Mouse (Mus musculus) bone marrow macrophage, adult 2 months (primary cell): Measurements from ENCODE around the gene Tbc1d5. TPM values are rescaled to one million over a fixed set of nuclear protein-coding genes. Genes with fewer than 3 reads are reported as not detected.
A peak's percentile ranks its signal among the peaks of the same experiment; 100 is the strongest.

Source experiments
- H3K27ac ChIP-seq: 2 replicates; pipeline ENCODE4 v1.5.1; 2012; ENCODE audit warnings: low read depth, low read length; ENCODE audit not compliant: insufficient read depth
- H3K4me1 ChIP-seq: 2 replicates; pipeline ENCODE4 v1.6.1; 2012; ENCODE audit warnings: low read length; ENCODE audit not compliant: control insufficient read depth, insufficient read depth
- H3K4me3 ChIP-seq: 2 replicates; pipeline ENCODE4 v1.5.1; 2012; ENCODE audit warnings: mild to moderate bottlenecking, low read length, moderate library complexity; ENCODE audit not compliant: insufficient read depth
- CTCF ChIP-seq: IDR thresholded peaks from 2 replicates; pipeline ENCODE4 v1.5.1; 2012; ENCODE audit warnings: low read depth, mild to moderate bottlenecking, low read length, moderate library complexity
- POLR2A ChIP-seq: IDR thresholded peaks from 2 replicates; pipeline ENCODE4 v1.6.1; 2012; ENCODE audit warnings: mild to moderate bottlenecking, low read depth, low read length, borderline replicate concordance
- polyA plus RNA-seq: library from polyadenylated mRNA; stranded (reverse); fragments of >200 nt; gene quantifications from 2 replicates; pipeline ENCODE4 v1.2.4, GENCODE M21; 2012; ENCODE audit not compliant: missing spikeins, insufficient read depth, insufficient read length

Gene Tbc1d5
- polyA plus RNA-seq, 1 experiment = 41.9 TPM

GRCm38 (mm10) chr17:51191381-51191780, 12.2 kb upstream of the Tbc1d5 start:
- Histone ChIP-seq H3K4me3 (no peak overlapping the region), H3K4me1 (no peaks in the 10 kb centered on the region), H3K27ac (no peak overlapping the region)
- TF ChIP-seq POLR2A = no peak
- TF ChIP-seq CTCF = no peak

- no peak overlapping the region for H3K4me3 ChIP-seq
- H3K4me1 ChIP-seq = no peaks in the 10 kb centered on the region; the same call in 1 of the 2 replicates
- TF ChIP-seq CTCF (no peak), POLR2A (no peak)
Observed at GRCm38 (mm10) chr17:51182715-51183114, 3.6 kb upstream of the Tbc1d5 start.

GRCm38 (mm10) chr17:51178491-51179194, 509 bp downstream of the Tbc1d5 start:
- TF ChIP-seq POLR2A (peak; percentile 47; the same call in 1 of the 2 replicates), CTCF (no peak)
- Histone ChIP-seq H3K4me3 (peak overlapping the region; percentile 79), H3K27ac (peak overlapping the region; percentile 95), H3K4me1 (peaks cover 6% of the 10 kb centered on the region)

More at GRCm38 (mm10) chr17:51182715-51183114, 3.6 kb upstream of the Tbc1d5 start:
- no peak overlapping the region for H3K27ac ChIP-seq

- peak overlapping the region; percentile 79 for H3K4me3 ChIP-seq
- TF ChIP-seq POLR2A (no peak), CTCF (no peak)
- H3K27ac ChIP-seq = peak overlapping the region; percentile 95
- H3K4me1 ChIP-seq = peaks cover 6% of the 10 kb centered on the region
Observed at GRCm38 (mm10) chr17:51177923-51178322, 1.2 kb downstream of the Tbc1d5 start.

- H3K27ac ChIP-seq = no peak overlapping the region
- TF ChIP-seq POLR2A = no peak
- H3K4me3 ChIP-seq = no peak overlapping the region
- peaks cover 7% of the 10 kb centered on the region for H3K4me1 ChIP-seq
Observed at GRCm38 (mm10) chr17:51172332-51172731, 6.8 kb downstream of the Tbc1d5 start.

GRCm38 (mm10) chr17:51171504-51171903, 7.6 kb downstream of the Tbc1d5 start:
- no peak for TF ChIP-seq POLR2A
- Histone ChIP-seq H3K4me1 (peaks cover 4% of the 10 kb centered on the region), H3K4me3 (no peak overlapping the region), H3K27ac (no peak overlapping the region)

GRCm38 (mm10) chr17:51169911-51170310, 9.2 kb downstream of the Tbc1d5 start:
- H3K4me1 ChIP-seq = peaks cover 2% of the 10 kb centered on the region; the same call in 1 of the 2 replicates
- H3K4me3 ChIP-seq = no peak overlapping the region
- TF ChIP-seq POLR2A = no peak
- TF ChIP-seq CTCF = no peak
- H3K27ac ChIP-seq = no peak overlapping the region

- no peaks in the 10 kb centered on the region for H3K4me1 ChIP-seq
- H3K4me3 ChIP-seq = no peak overlapping the region
Observed at GRCm38 (mm10) chr17:51162366-51162765, 16.8 kb downstream of the Tbc1d5 start.

GRCm38 (mm10) chr17:51159261-51159660, 19.9 kb downstream of the Tbc1d5 start:
- no peak overlapping the region for H3K27ac ChIP-seq
- TF ChIP-seq CTCF = no peak
- TF ChIP-seq POLR2A = no peak
- no peak overlapping the region for H3K4me3 ChIP-seq
- H3K4me1 ChIP-seq = no peaks in the 10 kb centered on the region

More at GRCm38 (mm10) chr17:51162366-51162765, 16.8 kb downstream of the Tbc1d5 start:
- no peak overlapping the region for H3K27ac ChIP-seq
- no peak for TF ChIP-seq POLR2A
- TF ChIP-seq CTCF = no peak

- TF ChIP-seq CTCF = no peak
- no peak for TF ChIP-seq POLR2A
- H3K4me1 ChIP-seq = no peaks in the 10 kb centered on the region
- H3K27ac ChIP-seq = no peak overlapping the region
- H3K4me3 ChIP-seq = no peak overlapping the region
Observed at GRCm38 (mm10) chr17:51150999-51151398, 28.2 kb downstream of the Tbc1d5 start.
